Mouse (Mus musculus): ENCODE data around the gene Card6. TPM values are rescaled to one million over a fixed set of nuclear protein-coding genes. Genes with fewer than 3 reads are reported as not detected.

The Card6 gene
- polyA plus RNA-seq (2015; fragmentation: Nextera tagmentation; extraction: Ambion mirVana), result 1.3 and 2.4 TPM in 2 replicates

DNA sequence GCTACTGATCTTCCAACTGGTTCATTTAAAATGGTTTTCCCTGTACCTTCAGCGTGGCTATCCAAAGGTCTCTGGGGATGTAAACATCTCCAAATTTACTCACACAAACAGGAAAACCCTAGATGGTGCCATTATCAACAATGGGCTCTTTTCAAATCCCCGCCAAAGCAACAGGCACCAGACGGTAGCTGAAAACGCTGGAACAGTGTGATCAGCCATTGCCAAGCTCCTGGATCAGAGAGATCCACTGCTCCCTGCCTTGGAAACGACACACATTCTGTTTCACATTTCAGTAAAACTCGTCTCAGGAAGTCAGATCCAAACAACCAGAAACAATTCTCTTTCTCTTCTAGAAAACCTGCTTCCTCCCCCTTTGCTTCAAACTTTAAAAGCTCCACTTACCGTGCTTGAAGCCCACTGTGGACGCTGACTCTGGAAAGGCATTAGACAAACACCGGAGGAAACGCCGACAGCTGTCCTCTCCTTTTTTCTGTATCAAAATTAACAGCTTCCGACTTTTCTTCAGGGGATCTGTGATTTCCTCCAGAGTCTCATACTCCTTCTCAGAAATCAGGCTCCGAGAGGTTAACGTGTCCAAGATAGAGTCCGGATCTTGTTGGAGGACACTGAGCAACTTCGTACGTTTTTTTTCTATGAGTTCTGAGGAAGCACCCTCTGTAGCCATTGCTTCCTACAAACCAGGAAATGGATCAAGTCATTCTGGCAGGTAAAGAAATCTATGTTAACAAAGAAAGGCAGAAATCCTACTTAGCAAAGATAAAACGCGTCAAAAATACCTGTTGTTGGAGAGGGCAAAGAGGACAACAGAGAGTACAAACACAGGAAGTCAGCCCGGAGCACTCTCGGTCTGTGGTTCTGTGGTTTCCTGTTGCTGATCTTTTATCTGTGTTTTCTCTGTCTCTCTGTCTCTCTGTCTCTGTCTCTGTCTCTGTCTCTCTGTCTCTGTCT is at the start of gene Card6:
Gene Card6 (minus strand): TSS at position 854 of the 969 bp plus-strand sequence.
- peak within 1 kb of the TSS; percentile 54; the same call in 1 of the 2 replicates for H3K27ac ChIP-seq (ENCODE audit: low read length)
- peak within 1 kb of the TSS; percentile 22 for H3K9ac ChIP-seq (ENCODE audit: low read length)
- peak within 1 kb of the TSS; percentile 55 for H3K4me2 ChIP-seq (ENCODE audit: low read depth, low read length)
- no peaks in the 10 kb centered on the region for H3K27me3 ChIP-seq (ENCODE audit: control insufficient read depth, insufficient read depth, low read length)
- no peak for ATAC-seq (ENCODE audit: insufficient read depth, low FRiP score)
- no peaks in the 10 kb centered on the region for H3K36me3 ChIP-seq (ENCODE audit: control insufficient read depth, insufficient read depth, low read length)
- no peaks in the 10 kb centered on the region for H3K9me3 ChIP-seq (replicated peaks; ENCODE audit: control insufficient read depth, low read length)
- H3K4me1 ChIP-seq (ENCODE audit: control insufficient read depth, insufficient read depth, low read length), result no peaks in the 10 kb centered on the region
- WGBS, result 40% methylated on average over 21 of the region's 21 CpGs
- H3K4me3 ChIP-seq (replicated peaks; ENCODE audit: low read length), result peak within 1 kb of the TSS; percentile 43

DNA sequence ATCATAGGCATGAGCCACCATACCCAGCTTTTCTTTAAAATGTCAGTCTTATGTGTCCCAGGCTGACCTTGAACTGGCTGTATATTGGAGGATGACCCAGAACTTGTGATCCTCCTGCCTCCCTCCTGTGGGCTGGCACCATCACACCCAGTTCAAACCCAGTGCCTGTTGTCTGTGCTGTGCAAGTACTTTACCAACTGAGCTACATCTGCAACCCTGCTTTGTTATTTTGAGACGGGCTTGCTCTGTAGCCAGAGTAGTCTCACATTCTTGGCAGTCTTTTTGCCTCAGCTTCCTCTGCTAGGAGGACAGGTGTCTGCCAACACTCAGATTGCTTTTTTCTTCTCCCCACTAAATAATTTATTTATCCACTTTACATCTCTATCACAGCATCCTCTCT is 49.0 kb upstream of the Card6 start:
- Histone ChIP-seq H3K9me3 (replicated peaks; ENCODE audit: control insufficient read depth, low read length) (no peaks in the 10 kb centered on the region), H3K27ac (ENCODE audit: low read length) (no peak overlapping the region), H3K36me3 (ENCODE audit: control insufficient read depth, insufficient read depth, low read length) (no peaks in the 10 kb centered on the region), H3K4me2 (ENCODE audit: low read depth, low read length) (no peak overlapping the region), H3K4me3 (replicated peaks; ENCODE audit: low read length) (no peak overlapping the region), H3K27me3 (ENCODE audit: control insufficient read depth, insufficient read depth, low read length) (no peaks in the 10 kb centered on the region), H3K9ac (ENCODE audit: low read length) (no peak overlapping the region), H3K4me1 (ENCODE audit: control insufficient read depth, insufficient read depth, low read length) (no peaks in the 10 kb centered on the region)
- no peak for ATAC-seq (ENCODE audit: insufficient read depth, low FRiP score)
- WGBS, result 72% methylated on average over 1 of the region's 1 CpGs

DNA sequence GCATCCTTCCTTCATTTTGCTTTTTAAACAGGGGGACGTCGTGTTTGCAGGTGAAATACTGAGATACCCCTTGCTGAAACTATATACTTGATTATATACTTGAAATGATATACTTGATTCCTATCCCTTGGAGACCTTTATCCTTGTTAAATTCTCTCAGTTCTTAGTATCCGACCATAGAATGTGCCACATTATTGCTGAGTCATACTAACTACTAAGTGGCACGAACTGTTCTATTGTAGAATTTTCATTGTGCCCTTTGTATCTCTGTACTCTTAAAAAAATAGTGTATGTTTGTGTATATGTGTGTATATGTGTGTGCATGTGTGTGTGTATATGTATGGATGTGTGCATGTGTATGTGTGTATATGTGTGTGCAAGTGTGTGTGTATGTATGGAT is 48.0 kb upstream of the Card6 start:
- Histone ChIP-seq H3K36me3 (ENCODE audit: control insufficient read depth, insufficient read depth, low read length) (no peaks in the 10 kb centered on the region), H3K4me3 (replicated peaks; ENCODE audit: low read length) (no peak overlapping the region), H3K27ac (ENCODE audit: low read length) (no peak overlapping the region), H3K9ac (ENCODE audit: low read length) (no peak overlapping the region), H3K4me1 (ENCODE audit: control insufficient read depth, insufficient read depth, low read length) (no peaks in the 10 kb centered on the region), H3K27me3 (ENCODE audit: control insufficient read depth, insufficient read depth, low read length) (no peaks in the 10 kb centered on the region), H3K4me2 (ENCODE audit: low read depth, low read length) (no peak overlapping the region), H3K9me3 (replicated peaks; ENCODE audit: control insufficient read depth, low read length) (no peaks in the 10 kb centered on the region)
- WGBS, result 86% methylated on average over 4 of the region's 4 CpGs
- ATAC-seq (ENCODE audit: insufficient read depth, low FRiP score), result no peak

DNA sequence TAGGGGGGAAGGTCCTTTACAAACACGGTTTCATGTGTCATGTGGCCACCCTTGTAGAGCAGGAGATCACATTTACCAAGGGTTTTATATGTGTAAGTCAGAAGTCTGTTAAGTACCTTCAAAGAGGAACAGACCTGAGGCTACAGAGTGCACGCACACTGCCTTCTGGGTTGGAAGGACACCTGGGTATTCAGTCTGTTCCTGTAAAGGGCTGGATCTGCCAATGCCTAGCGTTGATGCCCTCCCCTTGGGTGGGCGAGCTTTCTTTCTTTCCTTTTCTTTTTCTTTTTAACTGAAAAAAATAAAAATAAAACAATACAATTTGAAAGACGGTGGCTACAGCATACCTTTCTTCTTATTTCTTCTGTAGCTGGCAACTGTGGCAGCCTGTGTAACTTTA is 46.8 kb upstream of the Card6 start:
- Histone ChIP-seq H3K4me2 (ENCODE audit: low read depth, low read length) (no peak overlapping the region), H3K9ac (ENCODE audit: low read length) (no peak overlapping the region)
- WGBS, result 75% methylated on average over 5 of the region's 5 CpGs

DNA sequence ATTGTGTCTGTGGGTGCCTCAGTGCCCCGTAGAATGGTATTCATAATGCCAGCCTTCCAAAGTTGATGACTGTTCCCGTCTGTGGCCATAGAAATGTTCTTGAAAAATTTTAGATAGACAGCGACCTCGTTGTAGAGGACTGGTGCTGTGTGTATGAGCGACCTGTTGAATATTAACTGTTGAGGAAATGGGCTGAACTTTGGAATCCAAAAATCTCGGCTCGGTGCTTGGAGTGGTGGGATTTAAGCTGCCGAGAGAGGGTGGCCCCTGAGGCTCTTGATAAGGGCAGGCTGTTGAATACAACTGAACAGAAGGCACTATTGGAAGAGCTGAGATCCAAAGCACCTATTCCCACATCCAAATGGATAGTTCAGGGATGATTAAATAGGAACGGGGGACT is 46.3 kb upstream of the Card6 start:
- Histone ChIP-seq H3K9me3 (replicated peaks; ENCODE audit: control insufficient read depth, low read length) (no peaks in the 10 kb centered on the region), H3K27me3 (ENCODE audit: control insufficient read depth, insufficient read depth, low read length) (no peaks in the 10 kb centered on the region), H3K4me1 (ENCODE audit: control insufficient read depth, insufficient read depth, low read length) (no peaks in the 10 kb centered on the region), H3K4me2 (ENCODE audit: low read depth, low read length) (no peak overlapping the region), H3K4me3 (replicated peaks; ENCODE audit: low read length) (no peak overlapping the region), H3K36me3 (ENCODE audit: control insufficient read depth, insufficient read depth, low read length) (no peaks in the 10 kb centered on the region), H3K9ac (ENCODE audit: low read length) (no peak overlapping the region), H3K27ac (ENCODE audit: low read length) (no peak overlapping the region)
- ATAC-seq (ENCODE audit: insufficient read depth, low FRiP score), result no peak
- 61% methylated on average over 9 of the region's 9 CpGs for WGBS

More for the DNA sequence above, 46.8 kb upstream of the Card6 start:
- H3K4me3 ChIP-seq (replicated peaks; ENCODE audit: low read length), result no peak overlapping the region
- no peak for ATAC-seq (ENCODE audit: insufficient read depth, low FRiP score)
- H3K27me3 ChIP-seq (ENCODE audit: control insufficient read depth, insufficient read depth, low read length), result no peaks in the 10 kb centered on the region
- no peaks in the 10 kb centered on the region for H3K36me3 ChIP-seq (ENCODE audit: control insufficient read depth, insufficient read depth, low read length)
- no peak overlapping the region for H3K27ac ChIP-seq (ENCODE audit: low read length)
- H3K4me1 ChIP-seq (ENCODE audit: control insufficient read depth, insufficient read depth, low read length), result no peaks in the 10 kb centered on the region
- no peaks in the 10 kb centered on the region for H3K9me3 ChIP-seq (replicated peaks; ENCODE audit: control insufficient read depth, low read length)

DNA sequence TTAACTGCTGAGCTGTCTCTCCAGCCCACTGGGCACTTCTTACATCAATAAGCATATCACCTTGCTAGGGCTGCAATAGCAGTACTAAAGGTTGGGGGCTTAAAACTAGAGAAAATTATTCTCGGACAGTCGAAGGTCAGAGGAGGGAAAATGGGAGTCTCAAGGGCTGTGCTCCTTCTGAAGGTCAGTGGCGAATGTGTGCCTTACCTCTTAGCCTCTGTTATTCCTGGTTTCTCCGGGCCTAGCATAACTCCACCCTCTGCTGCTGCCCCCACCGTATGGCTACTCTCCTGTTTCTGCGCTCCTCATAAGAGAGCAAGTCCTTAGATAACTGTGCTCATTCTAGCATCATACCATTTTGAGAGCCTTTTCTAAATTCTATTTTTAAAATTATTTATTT is 43.8 kb upstream of the Card6 start:
- Histone ChIP-seq H3K4me2 (ENCODE audit: low read depth, low read length) (no peak overlapping the region), H3K27me3 (ENCODE audit: control insufficient read depth, insufficient read depth, low read length) (no peaks in the 10 kb centered on the region), H3K9ac (ENCODE audit: low read length) (no peak overlapping the region), H3K36me3 (ENCODE audit: control insufficient read depth, insufficient read depth, low read length) (no peaks in the 10 kb centered on the region), H3K9me3 (replicated peaks; ENCODE audit: control insufficient read depth, low read length) (no peaks in the 10 kb centered on the region), H3K27ac (ENCODE audit: low read length) (no peak overlapping the region), H3K4me1 (ENCODE audit: control insufficient read depth, insufficient read depth, low read length) (peaks cover 9% of the 10 kb centered on the region), H3K4me3 (replicated peaks; ENCODE audit: low read length) (no peak overlapping the region)
- WGBS, result 93% methylated on average over 6 of the region's 6 CpGs
- ATAC-seq (ENCODE audit: insufficient read depth, low FRiP score), result no peak

DNA sequence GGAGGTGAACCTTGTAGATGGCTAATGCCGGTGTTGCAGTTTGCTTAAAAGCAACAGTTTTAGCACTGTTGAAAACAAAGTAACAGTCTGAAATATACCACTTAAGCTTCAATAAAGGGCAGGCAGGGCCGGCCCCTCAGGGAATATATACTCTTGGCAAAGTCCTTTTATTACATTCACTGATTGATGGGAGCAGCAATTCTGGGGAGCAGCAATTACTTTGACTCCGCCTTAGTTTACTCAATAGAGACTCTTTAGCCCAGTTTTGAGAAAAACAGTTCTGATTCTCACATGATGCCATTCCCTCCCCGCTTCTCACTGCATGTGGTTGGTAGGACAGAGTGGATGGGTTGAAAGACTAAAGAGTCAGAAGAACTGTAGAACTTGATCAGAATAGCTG is 40.8 kb upstream of the Card6 start:
- no peaks in the 10 kb centered on the region for H3K36me3 ChIP-seq (ENCODE audit: control insufficient read depth, insufficient read depth, low read length)
- H3K27ac ChIP-seq (ENCODE audit: low read length), result no peak overlapping the region
- ATAC-seq (ENCODE audit: insufficient read depth, low FRiP score), result no peak
- 69% methylated on average over 4 of the region's 4 CpGs for WGBS
- H3K4me1 ChIP-seq (ENCODE audit: control insufficient read depth, insufficient read depth, low read length), result peaks cover 21% of the 10 kb centered on the region
- no peak overlapping the region for H3K9ac ChIP-seq (ENCODE audit: low read length)
- no peak overlapping the region for H3K4me3 ChIP-seq (replicated peaks; ENCODE audit: low read length)
- H3K4me2 ChIP-seq (ENCODE audit: low read depth, low read length), result no peak overlapping the region
- H3K9me3 ChIP-seq (replicated peaks; ENCODE audit: control insufficient read depth, low read length), result no peaks in the 10 kb centered on the region
- H3K27me3 ChIP-seq (ENCODE audit: control insufficient read depth, insufficient read depth, low read length), result no peaks in the 10 kb centered on the region

DNA sequence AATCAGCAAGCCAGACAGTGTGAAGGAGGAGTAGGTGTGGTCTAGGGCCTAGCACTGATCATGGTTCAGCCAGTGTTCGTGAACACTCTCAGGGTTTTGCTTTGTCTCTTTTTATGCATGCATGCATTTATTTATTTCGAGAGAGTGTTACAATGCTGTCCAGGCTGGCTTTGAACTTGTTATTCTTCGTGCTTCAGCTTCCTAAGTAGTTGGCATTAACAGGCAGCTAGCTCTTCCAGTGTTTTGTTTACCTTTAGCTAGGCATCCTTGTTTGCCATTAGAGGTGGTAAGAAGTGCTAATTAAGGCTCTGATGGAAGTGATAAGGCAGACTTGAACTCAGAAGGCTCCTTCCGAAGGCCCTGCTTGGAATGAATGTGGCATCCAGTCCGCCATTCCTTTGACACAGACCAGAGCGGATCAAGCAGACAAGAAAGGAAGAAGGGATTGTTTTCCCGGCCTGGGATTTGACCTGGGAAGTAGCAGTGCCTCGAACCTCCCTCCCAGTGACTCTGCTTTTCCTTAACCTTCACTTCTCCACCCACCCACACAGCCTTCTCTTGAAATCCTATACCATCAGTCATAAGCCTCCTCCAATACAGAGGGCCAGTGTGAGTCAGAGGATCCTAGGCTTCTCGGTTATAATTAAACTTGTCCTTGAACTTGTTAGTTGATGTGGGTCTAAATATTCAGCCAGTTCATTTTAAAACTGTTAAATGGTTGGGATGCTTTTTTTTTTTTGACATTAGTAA is 37.0 kb upstream of the Card6 start:
- WGBS, result 38% methylated on average over 9 of the region's 9 CpGs

More for the DNA sequence above, 37.0 kb upstream of the Card6 start:
- H3K9me3 ChIP-seq (replicated peaks; ENCODE audit: control insufficient read depth, low read length), result no peaks in the 10 kb centered on the region
- no peak overlapping the region for H3K27ac ChIP-seq (ENCODE audit: low read length)
- H3K9ac ChIP-seq (ENCODE audit: low read length), result 0 out of 2 replicates have a peak overlapping the region, but pooled peaks have one; percentile 2
- H3K4me2 ChIP-seq (ENCODE audit: low read depth, low read length), result peak overlapping the region; percentile 77
- H3K36me3 ChIP-seq (ENCODE audit: control insufficient read depth, insufficient read depth, low read length), result no peaks in the 10 kb centered on the region
- H3K4me3 ChIP-seq (replicated peaks; ENCODE audit: low read length), result peak overlapping the region; percentile 93; the same call in 1 of the 2 replicates
- no peaks in the 10 kb centered on the region for H3K27me3 ChIP-seq (ENCODE audit: control insufficient read depth, insufficient read depth, low read length)
- peaks cover 21% of the 10 kb centered on the region for H3K4me1 ChIP-seq (ENCODE audit: control insufficient read depth, insufficient read depth, low read length)
- no peak for ATAC-seq (ENCODE audit: insufficient read depth, low FRiP score)

Data from stomach, embryonic 16.5 days (tissue).